Mouse (Mus musculus) large intestine, adult 2 months (tissue): Measurements from ENCODE around the gene Ppm1b. TPM values are rescaled to one million over a fixed set of nuclear protein-coding genes. Genes with fewer than 3 reads are reported as not detected.

ENCODE experiments used
- DNase-seq: peaks from one replicate; pipeline ENCODE4 v3.0.0-alpha.2; 2012; ENCODE audit warnings: low read depth, low spot score
- WGBS: fragments of 180-500 bp; shearing (Covaris S2); methylation state at CpG from one replicate; pipeline ENCODE4 v1.1.7; 2018; 5-methylcytosine and 5-hydroxymethylcytosine counted together
- polyA plus RNA-seq: library from polyadenylated mRNA; depleted of rRNA; stranded (reverse); fragments of >200 nt; gene quantifications from 2 replicates; pipeline ENCODE4 v1.2.3, GENCODE M21; 2012; rRNA removed

The Ppm1b gene
- 21.4 and 29.6 TPM in 2 replicates for polyA plus RNA-seq

DNA sequence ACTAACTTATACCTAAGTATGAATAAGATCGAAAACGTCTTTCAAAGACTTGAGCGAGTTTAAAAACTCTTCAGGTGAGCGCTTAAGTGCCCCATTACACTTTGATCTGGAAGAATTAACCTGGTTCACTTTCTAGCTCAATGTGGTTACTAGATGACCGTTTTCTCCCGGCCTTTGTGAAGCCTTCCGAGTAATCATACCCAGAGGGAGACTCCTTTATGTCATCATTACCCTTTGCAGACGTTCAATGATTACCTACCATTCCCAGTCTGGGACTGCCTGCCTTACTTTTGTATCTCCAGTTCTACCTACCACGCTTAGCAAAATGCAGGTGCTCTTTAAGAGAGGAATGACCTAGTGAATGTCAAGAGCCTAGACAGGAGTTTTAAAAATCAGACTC is at the start of gene Ppm1b:
TSS of gene Ppm1b (plus strand) at position 301 of the 400 bp plus-strand sequence.
- WGBS = 12% methylated on average over 9 of the region's 9 CpGs
- no peak for DNase-seq

DNA sequence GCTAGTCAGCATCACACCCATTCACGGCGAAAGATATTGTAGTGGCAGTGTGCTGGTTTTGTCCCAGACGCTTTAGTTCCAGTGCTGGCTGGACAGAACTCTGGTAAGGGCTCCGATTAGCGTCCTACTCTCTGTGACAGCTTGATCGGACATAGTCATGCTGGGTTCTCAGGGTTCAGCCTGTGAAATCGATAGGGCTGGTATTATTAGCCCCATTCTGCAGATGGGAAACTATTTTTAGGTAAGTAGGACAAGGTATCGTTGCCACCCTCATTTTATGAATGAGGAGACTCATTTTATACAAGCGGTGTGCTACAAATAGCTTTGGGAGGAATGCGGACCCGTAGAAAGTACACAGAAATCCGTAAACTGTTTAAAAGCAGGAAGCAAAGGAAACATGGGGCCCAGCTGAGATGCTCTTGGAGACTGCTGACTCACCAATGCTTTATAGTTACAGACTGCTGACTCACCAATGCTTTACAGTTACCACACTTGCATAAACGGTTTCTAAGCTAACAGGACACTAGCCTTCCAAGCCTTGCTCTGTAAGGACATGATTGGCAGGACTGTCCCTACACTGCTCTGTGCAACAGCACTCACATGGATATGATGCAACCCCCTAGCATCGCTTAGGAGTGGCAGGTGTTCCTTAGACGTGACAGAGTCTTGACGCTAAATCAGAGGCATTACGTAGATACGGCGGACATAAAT is 34.7 kb upstream of the Ppm1b start:
- WGBS = 79% methylated on average over 19 of the region's 19 CpGs
- no peak for DNase-seq

DNA sequence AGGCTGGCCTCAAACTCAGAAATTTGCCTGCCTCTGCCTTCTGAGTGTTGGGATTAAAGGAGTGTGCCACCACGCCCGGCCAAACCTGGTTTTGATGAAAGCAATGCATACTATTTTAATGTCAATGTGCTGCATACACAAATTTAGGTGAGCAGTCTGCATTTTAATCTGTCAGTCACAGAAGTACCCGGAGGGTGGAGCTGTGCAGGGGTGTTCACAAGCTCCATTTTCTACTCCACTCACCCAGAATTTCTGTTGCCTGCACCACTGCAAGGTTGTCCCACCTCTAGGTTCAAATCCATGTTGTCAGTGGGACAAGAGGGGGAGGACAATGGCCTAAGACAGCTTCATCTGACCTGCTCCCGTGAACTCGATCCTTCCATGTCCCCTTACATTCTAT is 31.8 kb upstream of the Ppm1b start:
- DNase-seq = no peak
- WGBS = 89% methylated on average over 5 of the region's 5 CpGs

DNA sequence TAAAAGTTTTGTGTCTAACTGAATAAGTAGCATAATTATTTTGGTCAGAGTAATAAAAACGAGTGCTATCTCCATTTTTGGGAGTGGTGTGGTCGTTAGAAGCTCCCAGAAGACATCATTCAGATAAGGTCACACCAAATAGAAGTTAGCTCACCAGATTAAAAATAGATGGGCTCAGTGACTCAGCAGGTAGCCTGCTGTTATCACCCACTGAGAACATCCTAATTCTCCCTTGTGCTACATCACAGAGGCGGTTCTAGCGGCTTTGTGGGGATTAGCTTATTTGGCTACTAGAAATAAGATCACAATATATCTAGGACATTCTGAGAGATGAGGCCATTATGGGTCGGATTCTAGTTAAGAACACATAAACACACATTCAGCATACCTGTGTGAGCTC is 30.3 kb upstream of the Ppm1b start:
- no peak for DNase-seq
- 55% methylated on average over 5 of the region's 5 CpGs for WGBS

DNA sequence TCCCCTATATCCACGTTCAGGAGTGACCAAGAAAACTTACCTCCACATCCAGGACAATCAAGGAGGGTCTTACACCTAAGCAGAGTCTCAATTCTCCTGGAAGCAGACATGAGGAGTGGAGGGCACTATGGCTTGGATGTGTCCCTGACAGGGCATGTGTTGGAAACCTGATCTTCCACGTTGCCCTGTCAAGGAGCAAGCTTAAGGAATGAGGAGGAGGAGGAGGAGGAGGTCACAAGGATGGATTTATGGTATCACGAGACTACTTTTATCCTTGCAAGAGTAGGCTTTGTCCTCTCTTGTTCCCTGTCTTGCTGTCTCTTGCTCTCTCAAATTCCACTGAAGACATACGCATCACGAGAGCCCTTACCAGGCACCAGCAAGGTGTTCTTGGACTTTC is 29.0 kb upstream of the Ppm1b start:
- WGBS = 73% methylated on average over 5 of the region's 5 CpGs
- DNase-seq = no peak

DNA sequence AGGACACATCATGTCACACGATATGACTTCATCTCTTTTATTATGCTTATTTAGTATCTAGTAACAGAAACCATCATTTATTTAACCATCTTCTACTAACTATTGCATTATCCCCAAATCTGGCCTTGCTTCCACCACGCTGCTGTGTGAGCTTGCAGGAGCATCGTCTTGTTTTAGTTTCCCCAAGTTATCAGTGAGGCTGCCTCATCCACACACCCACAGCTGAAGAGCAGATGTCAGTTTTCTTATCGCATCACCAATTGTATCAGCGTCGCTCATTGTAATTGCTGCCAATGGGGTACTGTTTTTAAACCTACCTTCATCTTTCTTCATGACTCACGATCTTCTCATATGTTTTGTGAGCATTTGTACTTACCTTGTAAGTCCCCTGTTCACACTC is 23.6 kb upstream of the Ppm1b start:
- WGBS = 97% methylated on average over 7 of the region's 7 CpGs
- no peak for DNase-seq

DNA sequence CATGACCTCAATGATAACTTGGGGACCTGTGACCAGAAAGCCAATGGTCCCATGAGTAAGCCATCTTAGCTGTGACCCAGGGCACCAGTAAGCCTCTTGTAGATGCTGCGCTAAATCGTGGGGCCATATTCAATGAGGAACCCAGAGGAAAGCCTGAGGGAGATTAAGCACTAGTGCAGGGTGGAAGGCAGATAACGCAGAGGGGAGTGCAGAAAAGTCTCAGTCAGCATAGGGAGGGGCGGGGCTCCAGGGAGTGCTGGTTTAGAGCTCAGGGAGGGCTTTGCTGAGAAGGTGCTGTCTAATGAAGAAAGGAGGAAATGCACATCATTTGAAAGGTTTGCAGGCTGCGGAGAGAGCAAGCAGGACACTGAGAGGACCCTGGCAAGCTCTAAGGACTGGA is 22.6 kb upstream of the Ppm1b start:
- WGBS = 77% methylated on average over 5 of the region's 5 CpGs
- DNase-seq = no peak

DNA sequence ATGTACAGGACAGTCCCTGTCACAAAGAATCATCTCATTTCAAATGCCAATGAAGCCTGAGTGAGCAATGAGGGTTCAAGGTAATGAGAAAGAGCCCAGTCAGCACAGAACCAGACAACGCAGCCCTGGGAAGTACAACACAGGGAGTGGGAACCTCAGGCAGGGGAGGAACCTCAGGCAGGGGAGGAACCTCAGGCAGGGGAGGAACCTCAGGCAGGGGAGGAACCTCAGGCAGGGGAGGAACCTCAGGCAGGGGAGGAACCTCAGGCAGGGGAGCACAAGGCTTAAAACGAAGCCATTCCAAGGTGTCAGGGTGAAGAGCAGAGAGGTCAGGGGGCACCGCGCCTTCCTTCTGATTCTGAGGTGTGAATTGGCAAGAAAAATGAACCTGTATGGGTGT is 20.9 kb upstream of the Ppm1b start:
- WGBS = 38% methylated on average over 4 of the region's 4 CpGs
- peak; percentile 11 for DNase-seq

DNA sequence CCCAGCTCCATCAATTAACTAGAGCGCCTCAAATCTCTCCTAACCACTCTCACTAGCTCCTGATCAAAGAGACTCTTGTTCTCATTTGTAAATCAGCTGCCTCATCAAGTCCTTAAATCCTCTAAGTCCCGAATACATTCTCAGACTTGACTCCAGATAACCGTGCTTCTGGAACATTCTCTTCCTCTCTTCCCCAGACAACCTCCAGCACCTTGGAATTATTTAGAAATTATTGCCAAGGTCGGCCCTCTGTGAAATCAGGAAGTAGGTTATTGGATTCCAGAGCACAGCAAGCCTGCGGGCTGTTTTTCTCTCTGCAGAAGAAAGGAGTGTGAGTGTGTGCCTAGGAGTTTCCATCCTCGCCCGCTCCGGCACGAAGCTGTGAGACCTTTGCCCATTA is 20.2 kb upstream of the Ppm1b start:
- DNase-seq = peak; percentile 1
- WGBS = 24% methylated on average over 9 of the region's 9 CpGs

DNA sequence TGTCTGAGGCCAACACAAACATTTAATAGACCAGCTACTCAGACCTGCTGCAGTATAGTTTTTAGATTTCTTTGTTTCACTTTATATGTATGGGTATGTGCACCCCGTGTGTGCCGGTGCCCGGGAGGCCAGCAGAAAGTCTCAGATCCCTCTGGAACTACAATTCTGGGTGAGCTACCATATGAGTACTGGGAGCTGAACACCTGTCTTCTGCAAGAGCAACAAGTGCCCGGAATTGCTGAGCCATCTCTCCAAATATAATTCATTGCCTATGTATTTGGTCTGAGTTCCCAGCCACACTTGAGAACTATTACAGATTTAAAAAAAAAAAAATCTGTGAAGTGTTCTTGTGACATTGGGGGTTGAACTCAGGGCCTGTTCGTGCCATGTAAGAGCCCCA is 19.7 kb upstream of the Ppm1b start:
- WGBS = 57% methylated on average over 5 of the region's 5 CpGs
- DNase-seq = no peak

DNA sequence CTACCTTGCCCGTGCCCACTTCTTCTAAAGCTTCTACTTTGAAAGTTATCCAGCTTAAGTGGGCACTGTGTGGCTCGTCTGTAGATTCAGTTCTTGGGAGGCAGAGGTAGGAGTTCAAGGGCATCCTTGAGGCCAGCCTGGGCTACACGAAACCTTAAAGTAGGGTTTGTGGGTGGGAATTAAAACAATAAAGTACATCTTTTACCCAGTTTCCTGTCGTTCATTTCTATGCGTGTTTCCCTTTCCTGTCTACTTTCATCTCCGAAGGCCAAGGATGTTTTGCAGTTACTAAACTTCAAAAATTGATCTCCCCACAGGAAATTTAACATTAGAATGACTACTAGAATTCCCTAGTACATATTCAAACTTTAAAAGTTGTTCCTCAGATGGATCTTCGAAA is 19.3 kb upstream of the Ppm1b start:
- no peak for DNase-seq
- WGBS = 90% methylated on average over 7 of the region's 7 CpGs

DNA sequence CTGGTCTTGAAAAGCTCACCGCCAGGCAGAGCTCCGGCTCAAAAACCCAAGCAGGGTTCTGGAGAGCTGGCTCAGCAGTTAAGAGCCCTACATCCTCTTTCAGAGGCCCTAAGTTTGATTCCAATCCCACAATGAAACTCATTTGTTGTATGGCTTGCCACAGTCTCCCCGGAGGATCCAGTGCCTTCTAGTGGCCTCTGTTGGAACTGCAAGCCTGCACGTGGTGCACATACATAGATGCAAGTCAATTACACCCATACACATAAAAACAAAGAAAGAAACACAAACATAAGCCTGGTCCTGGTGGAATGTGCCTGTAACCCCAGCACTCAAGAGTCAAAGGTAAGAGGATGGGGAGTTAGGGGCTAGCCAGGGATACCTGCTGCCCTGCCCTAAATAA is 18.3 kb upstream of the Ppm1b start:
- DNase-seq = no peak
- WGBS = 97% methylated on average over 4 of the region's 4 CpGs

DNA sequence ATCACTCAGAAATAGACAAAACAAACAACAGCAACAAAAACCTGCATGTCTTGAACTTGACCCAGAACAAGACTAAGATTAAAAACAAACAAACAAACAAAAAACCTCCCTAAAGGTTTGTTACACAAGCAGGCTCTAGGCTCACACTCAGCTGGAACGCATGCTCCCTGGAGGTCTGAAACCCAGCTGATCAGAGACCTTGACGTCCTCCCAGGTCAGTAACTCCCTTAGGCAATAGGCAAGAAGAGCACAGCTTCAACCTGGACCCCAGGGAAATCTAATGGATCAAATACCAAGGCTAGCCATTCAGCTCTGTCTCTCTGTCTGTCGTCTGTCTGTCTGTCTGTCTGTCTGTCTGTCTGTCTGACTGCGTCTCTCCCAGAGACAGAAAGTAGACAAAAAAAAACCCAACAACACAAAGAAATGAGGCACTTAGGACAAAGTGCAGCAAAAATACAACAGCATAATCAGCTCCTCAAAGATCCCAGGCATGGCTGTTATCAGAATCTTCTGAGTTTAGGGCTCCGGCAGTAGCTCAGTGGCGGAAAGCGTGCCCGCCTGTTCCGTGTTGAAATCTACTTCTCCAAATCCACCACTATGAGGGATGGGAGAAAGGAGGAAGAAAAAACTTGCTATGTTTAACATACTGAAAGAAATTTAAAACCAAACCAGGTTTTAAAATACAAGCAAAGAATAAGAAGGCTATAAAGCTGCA is 16.4 kb upstream of the Ppm1b start:
- WGBS = 83% methylated on average over 9 of the region's 9 CpGs

DNA sequence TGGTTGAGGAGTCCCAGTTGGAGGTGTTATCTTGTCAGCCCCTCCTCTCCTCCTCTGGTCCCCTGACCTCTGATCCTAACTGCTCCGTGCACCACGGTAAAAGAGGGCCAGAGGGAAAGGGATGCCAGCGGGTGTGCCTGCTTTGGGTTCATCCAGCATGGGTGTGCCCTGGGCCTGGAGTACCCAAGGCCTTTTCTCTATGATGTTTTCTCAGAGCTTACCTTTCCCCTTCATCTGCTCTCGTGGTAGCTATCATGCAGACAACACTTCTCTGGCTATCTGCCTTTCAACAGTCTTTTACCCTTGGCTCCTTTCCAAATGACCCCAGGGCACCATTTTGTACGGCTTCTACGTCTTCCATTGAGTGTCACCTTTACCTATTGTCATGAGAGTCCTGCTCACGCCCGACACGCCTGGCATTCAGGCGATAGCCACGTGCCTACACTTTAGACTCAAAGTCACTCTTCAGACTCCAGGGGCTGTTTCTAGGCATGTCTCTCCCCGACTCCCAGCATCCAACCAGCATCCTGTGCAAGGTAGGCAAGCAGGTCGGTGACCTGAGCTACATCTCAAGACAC is 15.2 kb upstream of the Ppm1b start:
- DNase-seq = no peak
- 80% methylated on average over 13 of the region's 13 CpGs for WGBS

More for the DNA sequence above, 16.4 kb upstream of the Ppm1b start:
- DNase-seq = no peak

DNA sequence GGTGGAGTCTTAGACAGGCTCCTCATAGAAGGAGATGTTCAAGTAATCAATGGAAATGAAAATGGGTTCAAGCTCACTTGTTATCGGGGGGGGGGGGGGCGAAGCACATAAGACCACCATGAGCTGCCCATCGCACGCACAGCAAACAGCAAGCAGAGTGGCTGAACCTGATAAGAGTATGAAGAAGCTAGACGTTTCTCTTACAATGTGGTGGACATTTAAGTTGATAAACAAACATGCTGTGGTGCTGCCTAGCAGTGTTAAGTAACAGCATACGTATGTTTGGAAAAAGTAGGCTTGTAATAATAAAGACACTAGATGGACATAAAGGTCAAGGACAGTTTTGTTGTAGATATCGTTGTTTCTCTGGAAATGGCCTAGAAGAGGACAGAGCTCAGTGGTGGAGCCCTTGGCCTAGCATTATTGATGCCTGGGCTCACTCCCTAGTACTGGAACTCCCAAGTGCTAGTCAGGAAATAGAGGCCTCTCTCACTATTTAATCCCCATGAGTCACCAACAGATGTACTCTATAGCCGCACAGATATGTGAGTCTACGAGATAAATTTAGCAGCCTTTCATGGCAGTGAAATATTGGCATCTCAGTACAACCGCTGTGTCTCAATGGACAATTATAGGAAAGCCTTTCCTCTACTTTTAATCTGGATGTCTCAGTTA is 14.0 kb upstream of the Ppm1b start:
- WGBS = 80% methylated on average over 10 of the region's 10 CpGs
- no peak for DNase-seq

DNA sequence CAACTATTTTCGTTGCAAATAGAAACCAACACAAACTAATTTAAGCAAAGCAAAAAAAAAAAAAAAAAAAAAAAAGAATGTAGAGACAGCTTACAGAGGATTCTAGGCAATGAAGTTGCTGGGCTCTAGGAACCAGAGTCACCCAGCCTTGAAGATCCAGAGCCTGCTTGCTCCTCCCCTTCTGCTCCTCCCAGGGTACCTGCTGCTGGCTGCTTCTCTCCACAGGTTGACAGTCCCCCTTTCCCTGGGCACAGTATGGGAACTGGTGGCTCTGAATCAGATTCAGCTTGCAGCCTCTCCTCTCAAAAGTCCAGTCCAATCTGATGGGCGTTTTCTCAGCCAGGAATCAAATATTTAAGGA is 13.5 kb upstream of the Ppm1b start:
- no peak for DNase-seq
- 55% methylated on average over 2 of the region's 2 CpGs for whole genome bisulfite sequencing

DNA sequence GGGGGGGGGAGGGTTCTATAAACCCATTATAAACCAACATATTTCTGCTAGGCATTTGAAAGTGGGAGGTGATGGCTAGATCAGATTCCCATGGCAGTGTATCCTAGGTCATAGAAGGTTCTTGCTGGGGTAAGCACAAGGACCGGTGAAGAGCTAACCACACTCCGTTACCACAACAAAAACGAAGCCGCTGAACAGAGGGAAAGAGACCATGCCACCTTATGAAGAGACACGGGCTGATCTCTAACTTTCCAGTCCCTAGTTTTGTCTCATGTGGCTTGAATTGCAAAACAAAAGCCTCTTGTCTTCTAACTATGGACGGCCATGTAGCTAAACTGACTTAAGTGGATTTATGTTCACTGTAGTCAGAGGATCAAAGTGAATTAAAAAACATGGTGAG is 12.2 kb upstream of the Ppm1b start:
- 86% methylated on average over 6 of the region's 6 CpGs for WGBS
- no peak for DNase-seq

DNA sequence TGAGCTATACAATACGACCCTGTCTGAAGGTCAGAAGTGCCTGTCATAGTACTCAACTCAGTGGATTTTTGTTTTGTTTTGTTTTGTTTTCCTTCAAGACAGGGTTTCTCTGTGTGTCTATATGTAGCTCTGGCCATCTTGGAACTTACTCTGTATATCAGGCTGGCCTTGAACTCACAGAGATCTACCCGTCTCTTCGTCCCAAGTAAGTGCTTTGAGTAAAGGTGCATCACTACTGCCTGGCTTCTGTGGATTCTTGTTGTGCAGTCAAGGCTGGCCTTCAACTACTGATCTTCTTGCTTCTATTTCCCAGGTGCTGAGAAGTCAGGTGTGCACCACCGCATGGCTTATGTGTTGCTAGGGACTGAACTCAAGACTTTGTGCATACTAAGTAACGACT is 4.0 kb upstream of the Ppm1b start:
- 92% methylated on average over 5 of the region's 5 CpGs for WGBS
- DNase-seq = no peak

DNA sequence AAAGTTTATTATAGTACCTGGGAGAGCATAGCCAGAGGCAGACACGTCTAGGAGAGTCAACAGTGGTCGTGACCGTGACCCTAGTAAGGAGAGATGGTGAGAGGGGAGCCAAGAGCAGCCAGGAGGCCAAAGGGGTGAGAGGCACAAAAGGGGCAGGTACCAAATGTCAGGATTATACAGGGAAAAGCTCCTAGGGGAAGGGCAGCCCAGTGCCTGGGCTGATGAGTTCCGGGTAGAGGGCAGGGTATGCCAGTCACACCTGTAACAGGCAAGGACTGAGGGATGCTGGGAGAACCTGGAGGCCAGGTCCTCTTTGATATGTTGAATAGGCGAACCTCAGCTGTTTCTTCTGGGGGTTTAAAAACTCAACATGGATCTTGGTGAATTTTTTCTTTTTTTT is 2.8 kb upstream of the Ppm1b start:
- DNase-seq = no peak
- WGBS = 71% methylated on average over 5 of the region's 5 CpGs

DNA sequence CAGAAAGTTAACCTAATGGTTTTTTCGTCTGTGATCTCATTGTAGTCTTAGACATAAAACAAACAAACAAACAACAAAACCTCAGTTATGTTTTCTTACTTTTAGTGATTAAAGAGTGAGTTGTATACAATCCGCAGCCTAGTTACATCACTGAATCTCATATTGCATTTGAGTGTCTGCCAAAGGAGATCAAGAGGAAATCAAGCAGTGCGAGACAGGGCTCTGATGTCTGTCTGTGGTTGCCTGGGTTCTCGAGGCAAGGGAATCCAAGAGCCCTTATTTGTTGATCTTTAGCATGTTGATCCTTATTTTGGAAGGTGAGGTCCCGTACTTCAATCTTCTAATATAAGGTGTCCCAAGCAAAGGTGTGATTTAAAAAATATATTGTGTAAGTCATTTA is 1.7 kb upstream of the Ppm1b start:
- 87% methylated on average over 5 of the region's 5 CpGs for WGBS
- DNase-seq = no peak
